Mouse (Mus musculus) neutrophil, adult 5-6 weeks (primary cell): Measurements from ENCODE around the gene Dync1i2. TPM values are rescaled to one million over a fixed set of nuclear protein-coding genes. Genes with fewer than 3 reads are reported as not detected.
A peak's percentile ranks its signal among the peaks of the same experiment; 100 is the strongest.

Source experiments
- ATAC-seq: fragments of 151-379, 151-347 bp; 2 replicates; pipeline ENCODE4 v1.8.0; 2017; ENCODE audit warnings: mild to moderate bottlenecking, moderate TSS enrichment; ENCODE audit not compliant: insufficient number of reproducible peaks, poor library complexity, low FRiP score, severe bottlenecking; ENCODE audit errors: extremely low read depth
- total RNA-seq: library from RNA; stranded (forward); fragments of 200-1000 nt; gene quantifications from 2 replicates; pipeline ENCODE4 v1.2.3, GENCODE M21; 2017

Gene Dync1i2
- 117 and 118 TPM in 2 replicates for total RNA-seq

DNA sequence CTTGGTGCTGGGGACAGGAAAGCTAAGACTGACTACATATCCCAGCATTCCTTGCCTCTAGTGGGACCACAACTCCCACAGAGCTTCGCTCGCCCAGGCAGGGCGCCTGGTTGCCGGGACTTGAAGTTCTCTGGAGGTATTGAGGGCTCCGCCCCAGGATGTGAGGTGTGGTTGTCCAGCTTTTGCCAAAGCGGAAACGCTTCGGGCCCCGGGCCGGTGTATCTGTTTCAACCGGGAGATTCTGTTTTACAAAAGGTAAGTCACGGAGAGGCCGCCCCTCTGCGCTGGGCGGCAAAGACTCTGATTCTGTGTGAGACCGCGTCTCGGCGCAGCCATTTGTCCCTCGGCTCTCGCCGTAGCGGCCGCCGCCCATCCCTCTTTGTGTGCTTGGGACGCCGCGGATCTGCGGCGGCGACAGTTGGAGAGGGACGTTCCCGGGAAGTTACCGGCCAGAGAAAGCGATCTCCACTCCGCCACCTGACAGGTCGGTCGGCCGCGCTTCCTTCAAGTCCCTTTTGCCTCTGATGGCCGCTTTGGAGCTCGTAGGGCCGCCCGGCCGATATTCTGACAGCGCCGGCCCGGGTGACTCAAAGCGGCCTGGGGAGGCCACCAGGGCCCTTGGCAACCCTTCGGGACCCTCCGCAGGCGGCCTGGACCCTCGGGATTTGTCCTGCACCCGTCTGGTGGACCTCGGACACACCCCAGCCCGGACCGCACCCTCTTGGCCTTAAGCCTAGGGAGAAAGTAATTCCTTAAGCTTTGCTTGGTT lies at the start of gene Dync1i2:
Dync1i2 (plus strand) TSS at position 116 of the 769 bp plus-strand sequence.
- ATAC-seq = peak; percentile 100

DNA sequence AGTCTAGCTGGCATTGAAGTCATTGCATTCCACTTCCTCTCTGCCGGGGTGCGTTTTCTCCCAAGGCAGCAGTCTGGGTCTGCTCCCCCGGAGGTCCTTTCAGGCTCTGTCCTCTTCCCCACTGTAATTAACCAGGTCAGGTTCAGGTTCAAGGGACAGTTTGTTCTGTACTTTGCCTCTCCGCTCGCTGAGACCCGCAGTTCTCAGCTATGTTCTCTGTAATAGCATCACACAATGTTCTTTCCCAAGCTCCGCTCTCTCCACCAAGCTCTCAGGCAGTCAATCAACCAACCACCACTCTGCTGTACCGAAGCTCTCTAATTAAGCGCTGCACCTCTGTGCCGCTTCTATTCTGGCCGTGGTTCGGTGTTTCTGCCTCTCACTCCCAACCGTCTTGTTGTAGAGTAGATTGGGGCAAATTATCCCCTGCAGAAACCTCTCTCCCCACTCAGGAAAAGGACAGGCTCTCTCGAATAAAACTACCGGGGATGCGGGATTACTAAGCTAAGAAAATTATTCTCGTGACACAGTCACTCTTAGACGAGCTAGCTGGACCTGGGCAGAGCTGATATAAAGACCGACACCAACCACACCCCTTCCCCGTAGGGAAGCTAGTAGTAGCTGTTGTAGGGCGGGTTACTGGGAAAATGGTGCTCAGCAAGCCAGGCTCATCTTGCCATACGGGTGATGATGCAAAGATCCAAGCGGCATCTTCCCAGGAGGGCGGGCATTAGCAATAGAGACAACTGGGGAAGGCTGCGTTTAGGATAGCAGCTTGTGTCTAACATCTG lies 48.5 kb upstream of the Dync1i2 start:
- ATAC-seq = no peak

GRCm38 (mm10) chr2:71167211-71167610 lies 44.3 kb upstream of the Dync1i2 start:
- ATAC-seq = no peak

- no peak for ATAC-seq
Observed at GRCm38 (mm10) chr2:71168461-71169021, 43.0 kb upstream of the Dync1i2 start.

DNA sequence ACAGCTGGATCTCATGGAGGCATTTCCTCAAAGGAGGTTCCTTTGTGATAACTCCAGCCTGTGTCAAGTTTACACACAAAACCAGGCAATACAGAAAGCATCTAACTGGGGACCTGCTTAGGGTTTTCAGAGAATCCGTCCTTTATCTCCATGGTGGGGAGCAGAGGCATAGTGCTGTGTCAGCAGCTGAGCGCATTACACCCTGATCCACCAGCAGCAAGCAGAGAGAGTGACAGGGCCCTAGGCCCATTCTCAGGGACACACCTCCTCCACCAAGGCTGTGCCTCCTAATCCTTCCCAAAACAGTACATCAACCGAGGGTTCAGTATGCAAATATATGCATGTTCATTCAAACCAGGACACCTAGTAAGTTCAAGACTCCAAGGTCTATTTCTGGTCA lies 38.5 kb upstream of the Dync1i2 start:
- ATAC-seq = no peak

GRCm38 (mm10) chr2:71176329-71177249 lies 34.9 kb upstream of the Dync1i2 start:
- ATAC-seq = no peak

- ATAC-seq = no peak
Observed at GRCm38 (mm10) chr2:71177250-71177615, 34.3 kb upstream of the Dync1i2 start.

- no peak for ATAC-seq
Observed at GRCm38 (mm10) chr2:71177760-71178159, 33.7 kb upstream of the Dync1i2 start.

- no peak for ATAC-seq
Observed at GRCm38 (mm10) chr2:71179716-71180115, 31.8 kb upstream of the Dync1i2 start.

DNA sequence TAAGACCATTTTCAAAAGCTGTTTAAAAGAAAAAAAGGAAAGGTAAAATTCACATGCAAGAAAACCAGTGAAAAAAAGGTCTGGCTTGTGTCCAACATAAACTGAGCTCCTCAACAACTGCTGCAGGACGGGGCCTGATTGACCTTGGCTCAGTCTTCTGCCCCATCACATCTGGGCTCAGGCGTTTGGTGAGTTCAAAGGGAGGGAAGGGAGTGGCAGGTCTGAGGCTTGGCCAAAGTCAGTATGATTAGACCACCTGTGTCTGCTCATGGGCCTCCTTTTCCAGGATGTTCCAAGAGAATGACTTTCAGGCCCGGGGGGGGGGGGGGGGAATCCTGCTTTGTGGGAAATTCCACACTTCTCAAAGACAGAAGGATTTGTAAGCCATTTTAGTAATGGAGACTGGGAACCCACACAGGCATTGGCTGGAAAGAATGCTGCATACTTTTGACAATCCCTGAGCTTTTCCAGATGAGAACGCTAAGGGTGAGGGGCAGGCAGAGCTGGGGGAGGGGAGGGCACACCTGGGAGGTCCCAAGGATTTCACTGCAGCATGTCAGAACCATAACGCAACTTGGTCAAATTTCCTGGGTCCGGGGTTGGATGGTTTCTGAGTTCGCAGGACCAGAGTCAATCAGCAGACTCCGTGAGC lies 30.8 kb upstream of the Dync1i2 start:
- ATAC-seq = no peak

GRCm38 (mm10) chr2:71187950-71188349 lies 23.6 kb upstream of the Dync1i2 start:
- ATAC-seq = no peak

- ATAC-seq = no peak
Observed at GRCm38 (mm10) chr2:71188861-71189260, 22.6 kb upstream of the Dync1i2 start.

DNA sequence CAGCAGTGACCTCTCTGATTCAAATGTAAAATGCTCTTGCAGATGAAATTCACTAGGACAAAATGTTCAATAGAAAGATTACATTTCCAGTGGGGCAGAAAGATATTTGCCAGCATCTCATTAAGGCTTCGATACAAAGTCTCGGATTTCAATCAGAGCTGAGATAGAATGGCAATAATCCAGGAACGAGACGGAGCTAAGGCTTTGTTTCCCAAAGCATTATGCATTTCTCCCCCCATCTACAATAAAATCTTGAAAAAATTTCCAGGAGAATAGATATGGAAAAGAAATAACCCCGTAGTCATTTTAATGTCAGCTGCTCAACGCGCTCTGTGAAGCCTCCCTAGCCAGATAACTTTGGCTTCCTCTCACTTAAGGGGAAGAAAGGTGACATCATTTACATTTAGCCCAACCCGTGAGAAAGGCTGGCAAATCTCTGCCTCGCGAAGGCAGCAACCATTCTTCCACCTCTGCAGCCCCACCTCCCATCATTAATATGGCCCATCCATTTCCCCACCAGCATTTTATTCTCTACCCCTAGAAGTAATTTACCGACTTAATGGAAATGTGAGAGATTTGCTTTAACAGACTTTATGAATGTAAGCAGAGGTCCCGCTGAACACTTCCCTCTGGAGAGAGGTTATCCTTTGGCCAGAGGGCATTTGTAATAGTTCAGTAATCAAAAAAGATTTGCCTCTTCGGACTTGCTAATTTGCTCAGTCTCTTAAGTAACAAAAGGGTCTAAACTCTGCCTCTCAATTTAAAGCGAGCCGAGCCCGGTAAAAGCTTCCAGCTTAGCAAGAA lies 19.9 kb upstream of the Dync1i2 start:
- no peak for ATAC-seq

DNA sequence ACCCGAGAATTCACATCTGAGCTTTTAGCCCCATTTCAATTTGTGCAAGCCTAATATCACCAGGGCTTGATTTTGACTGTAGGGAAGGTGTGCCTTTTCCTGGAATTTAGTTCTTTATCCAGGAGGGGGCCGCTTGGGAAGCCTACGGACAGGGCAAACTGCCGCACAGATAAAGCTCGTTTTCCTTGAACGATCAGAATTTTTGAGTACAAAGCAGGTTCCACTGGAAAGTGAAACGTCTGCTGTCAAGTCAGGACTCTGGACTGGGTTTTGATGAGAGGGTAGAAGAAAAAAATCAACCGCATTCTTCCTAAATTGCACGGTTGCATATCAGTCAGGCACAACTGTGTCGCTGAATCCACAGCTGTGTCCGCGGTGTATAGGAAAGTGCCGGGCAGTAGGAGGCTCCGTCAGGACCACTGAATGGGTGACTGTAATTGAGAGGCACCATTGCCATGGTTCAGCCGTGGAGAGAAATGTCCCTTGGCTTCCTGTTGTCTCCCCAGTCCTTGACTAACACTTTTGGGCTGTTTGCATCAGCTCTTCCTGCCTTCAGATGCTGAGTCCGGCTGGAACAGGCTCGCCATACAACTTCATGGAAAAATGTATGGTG lies 19.2 kb upstream of the Dync1i2 start:
- ATAC-seq = no peak

DNA sequence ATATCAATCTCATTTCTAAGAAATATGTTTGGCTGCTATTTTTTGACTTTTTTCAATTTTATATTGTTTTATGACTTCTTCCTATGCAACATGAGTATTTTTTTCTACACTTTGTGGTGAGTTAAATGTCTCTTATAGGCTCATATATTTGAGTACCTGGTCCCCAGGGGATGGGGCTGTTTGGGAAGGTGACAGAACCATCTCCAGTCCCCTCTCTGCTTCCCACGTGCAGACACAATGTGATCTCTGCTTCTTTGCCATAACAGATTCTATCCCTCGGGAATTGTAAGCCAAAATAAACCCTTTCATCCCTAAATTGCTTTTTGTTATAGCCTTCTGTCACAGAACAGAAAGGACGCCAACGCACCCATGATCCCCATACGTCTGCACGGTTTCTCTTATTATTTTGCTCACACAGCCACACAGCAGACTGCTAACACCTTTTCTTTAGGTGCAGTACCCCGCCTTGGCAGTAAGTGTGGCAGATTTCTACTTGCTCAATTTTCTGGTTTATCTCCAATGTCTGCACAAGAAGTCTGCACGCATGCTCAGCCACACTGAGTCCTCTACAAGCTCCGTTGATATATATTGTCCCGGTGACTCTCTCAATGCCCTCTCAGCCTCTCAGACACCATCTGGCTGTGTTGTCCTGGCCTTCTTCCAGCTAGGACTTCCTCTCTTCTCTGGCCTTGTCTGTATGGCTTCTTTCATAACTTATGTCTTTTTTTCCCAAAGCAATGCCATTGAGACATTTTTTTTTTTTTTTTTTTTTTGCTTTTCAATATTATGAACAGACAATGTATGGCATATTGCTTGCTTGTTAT lies 17.2 kb upstream of the Dync1i2 start:
- no peak for ATAC-seq

- no peak for ATAC-seq
Observed at GRCm38 (mm10) chr2:71196947-71197346, 14.6 kb upstream of the Dync1i2 start.

DNA sequence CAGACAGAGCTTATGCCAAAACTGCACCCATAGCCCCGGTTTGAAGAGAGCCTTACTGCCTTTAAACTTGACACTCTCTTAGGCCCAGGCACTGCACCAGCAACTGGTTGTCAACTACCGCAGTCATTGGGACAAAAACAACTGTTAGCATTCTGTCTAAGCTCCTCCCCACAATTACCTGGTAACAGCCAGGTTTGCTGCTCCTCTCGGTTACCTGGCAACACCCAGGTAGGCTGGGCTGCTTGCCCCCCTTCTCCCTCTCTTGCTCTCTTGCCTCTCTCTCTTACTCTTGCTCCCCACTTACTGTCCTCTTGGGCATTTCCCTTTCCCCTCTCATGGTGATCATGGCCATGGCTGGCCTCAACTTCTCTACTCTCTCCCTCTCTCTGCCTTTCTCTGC lies 12.6 kb upstream of the Dync1i2 start:
- no peak for ATAC-seq
